Mouse (Mus musculus) forebrain, embryonic 11.5 days (tissue): Measurements from ENCODE around the gene Casc4. TPM values are rescaled to one million over a fixed set of nuclear protein-coding genes. Genes with fewer than 3 reads are reported as not detected.

Source experiments
- ATAC-seq: fragments of 200-750 bp; cut with Nextera tagmentation; replicated peaks from 2 replicates; pipeline ENCODE4 v1.8.0; 2017; ENCODE audit warnings: moderate TSS enrichment; ENCODE audit not compliant: low FRiP score
- DNase-seq: peaks from one replicate; pipeline ENCODE4 v3.0.0-alpha.2; 2017; ENCODE audit warnings: low spot score
- H3K27ac ChIP-seq: fragments of 300-500 bp; sonication (generic); 2 replicates; pipeline ENCODE4 v1.5.1; 2014; ENCODE audit warnings: low read depth, low read length
- H3K27me3 ChIP-seq: fragments of 300-500 bp; sonication (generic); 2 replicates; pipeline ENCODE4 v1.6.1; 2014; ENCODE audit warnings: mild to moderate bottlenecking, low read length, mixed read lengths; ENCODE audit not compliant: control insufficient read depth, insufficient read depth
- H3K36me3 ChIP-seq: fragments of 300-500 bp; sonication (generic); 2 replicates; pipeline ENCODE4 v1.6.1; 2014; ENCODE audit warnings: mild to moderate bottlenecking, low read length, moderate library complexity, mixed read lengths; ENCODE audit not compliant: control insufficient read depth, insufficient read depth
- H3K4me1 ChIP-seq: fragments of 300-500 bp; sonication (generic); replicated peaks from 2 replicates; pipeline ENCODE4 v1.6.1; 2014; ENCODE audit warnings: low read length, mixed read lengths; ENCODE audit not compliant: control insufficient read depth, insufficient read depth
- H3K4me2 ChIP-seq: fragments of 300-500 bp; sonication (generic); 2 replicates; pipeline ENCODE4 v1.6.1; 2014; ENCODE audit warnings: low read depth, mild to moderate bottlenecking, low read length, moderate library complexity, mixed read lengths; ENCODE audit not compliant: severe bottlenecking
- H3K4me3 ChIP-seq: fragments of 300-500 bp; sonication (generic); 2 replicates; pipeline ENCODE4 v1.5.1; 2014; ENCODE audit warnings: low read depth, low read length
- H3K9ac ChIP-seq: fragments of 300-500 bp; sonication (generic); 2 replicates; pipeline ENCODE4 v1.6.1; 2014; ENCODE audit warnings: low read length
- H3K9me3 ChIP-seq: fragments of 300-500 bp; sonication (generic); 2 replicates; pipeline ENCODE4 v1.6.1; 2016; ENCODE audit warnings: low read length, mixed read lengths; ENCODE audit not compliant: control insufficient read depth
- WGBS: fragments of 180-500 bp; shearing (Covaris S2); extraction: QIAGEN DNeasy Blood & Tissue Kit; methylation state at CpG from one replicate; pipeline ENCODE4 v1.1.7; 2014; 5-methylcytosine and 5-hydroxymethylcytosine counted together
- polyA plus RNA-seq: library from polyadenylated mRNA; unstranded; fragments of >200 nt; fragmentation: Nextera tagmentation; extraction: Ambion mirVana; gene quantifications from 2 replicates; pipeline ENCODE4 v1.2.1, GENCODE M21; 2014

The Casc4 gene
- polyA plus RNA-seq, 1 experiment from 2014 or later, result 25.0 TPM

DNA sequence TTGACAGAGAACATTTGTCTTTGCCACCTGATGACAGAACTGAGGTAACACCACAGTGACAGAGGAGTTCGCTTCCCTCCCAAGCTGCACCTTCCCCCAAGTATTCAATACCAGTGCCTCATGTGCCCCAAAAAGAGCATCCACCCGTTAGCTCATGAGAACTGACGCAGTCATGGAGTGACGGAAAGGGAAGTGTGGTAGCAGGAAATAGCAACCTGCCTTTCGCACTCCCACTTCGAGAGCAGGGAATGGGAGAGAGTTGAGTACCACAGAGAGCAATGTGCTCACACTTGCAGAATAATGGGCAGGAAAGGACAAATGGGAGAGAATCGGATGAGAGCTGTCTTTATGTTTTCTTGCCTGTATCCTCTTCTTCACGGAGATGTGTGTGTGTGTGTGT lies 20.7 kb upstream of the Casc4 start:
- Histone ChIP-seq H3K9me3 (no peaks in the 10 kb centered on the region), H3K27ac (no peak overlapping the region), H3K4me3 (no peak overlapping the region), H3K4me2 (no peak overlapping the region), H3K27me3 (no peaks in the 10 kb centered on the region), H3K4me1 (no peaks in the 10 kb centered on the region), H3K9ac (no peak overlapping the region), H3K36me3 (no peaks in the 10 kb centered on the region)
- no peak for DNase-seq
- WGBS, result 70% methylated on average over 8 of the region's 8 CpGs
- ATAC-seq, result no peak

DNA sequence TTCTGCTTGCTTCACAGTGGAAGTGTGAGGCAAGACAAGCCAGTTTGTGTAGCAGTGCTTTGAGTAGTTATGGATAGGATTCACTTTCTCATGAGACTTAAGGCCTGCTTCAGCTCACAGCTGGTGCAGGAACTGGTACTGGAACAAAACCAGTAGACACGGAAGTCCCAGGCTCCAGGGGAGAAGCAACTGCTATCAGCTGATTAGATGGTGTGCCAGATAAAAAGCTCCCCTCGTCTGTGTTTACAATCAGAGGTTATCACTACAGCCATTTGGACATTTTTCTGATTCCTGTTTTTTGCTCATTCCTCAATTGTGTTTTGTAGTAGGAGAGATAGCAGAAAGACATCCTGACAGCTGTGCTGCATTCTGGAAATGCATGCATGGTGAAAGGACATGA lies 14.7 kb upstream of the Casc4 start:
- no peaks in the 10 kb centered on the region for H3K4me1 ChIP-seq
- ATAC-seq (no peak), DNase-seq (no peak)
- no peak overlapping the region for H3K9ac ChIP-seq
- no peaks in the 10 kb centered on the region for H3K9me3 ChIP-seq
- no peak overlapping the region for H3K4me3 ChIP-seq
- no peaks in the 10 kb centered on the region for H3K27me3 ChIP-seq
- no peak overlapping the region for H3K4me2 ChIP-seq
- H3K36me3 ChIP-seq, result no peaks in the 10 kb centered on the region
- no peak overlapping the region for H3K27ac ChIP-seq
- 75% methylated on average over 2 of the region's 2 CpGs for WGBS

DNA sequence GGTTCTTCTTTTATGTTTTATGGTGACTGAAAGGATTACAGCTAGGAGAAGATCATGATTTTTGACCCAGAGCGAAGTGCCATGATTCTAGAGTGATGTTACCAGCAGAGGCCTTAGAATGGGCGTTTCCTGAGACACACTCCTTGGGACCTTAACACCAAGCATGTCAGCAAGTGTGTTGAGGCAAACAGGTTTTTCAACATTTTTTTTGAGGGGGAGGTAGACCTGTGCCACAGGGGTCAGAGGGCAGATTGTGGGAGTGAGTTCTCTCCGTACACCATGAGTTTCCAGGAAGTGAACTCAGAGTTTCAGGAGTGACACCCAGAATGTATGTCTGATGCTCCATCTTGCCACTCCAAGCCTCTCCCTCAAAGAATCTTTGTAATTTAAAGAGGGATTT lies 12.8 kb upstream of the Casc4 start:
- no peak for ATAC-seq
- Histone ChIP-seq H3K27ac (no peak overlapping the region), H3K9me3 (no peaks in the 10 kb centered on the region), H3K4me1 (no peaks in the 10 kb centered on the region), H3K36me3 (no peaks in the 10 kb centered on the region), H3K4me2 (no peak overlapping the region), H3K4me3 (no peak overlapping the region), H3K9ac (no peak overlapping the region), H3K27me3 (no peaks in the 10 kb centered on the region)
- DNase-seq, result no peak
- 88% methylated on average over 3 of the region's 3 CpGs for WGBS

DNA sequence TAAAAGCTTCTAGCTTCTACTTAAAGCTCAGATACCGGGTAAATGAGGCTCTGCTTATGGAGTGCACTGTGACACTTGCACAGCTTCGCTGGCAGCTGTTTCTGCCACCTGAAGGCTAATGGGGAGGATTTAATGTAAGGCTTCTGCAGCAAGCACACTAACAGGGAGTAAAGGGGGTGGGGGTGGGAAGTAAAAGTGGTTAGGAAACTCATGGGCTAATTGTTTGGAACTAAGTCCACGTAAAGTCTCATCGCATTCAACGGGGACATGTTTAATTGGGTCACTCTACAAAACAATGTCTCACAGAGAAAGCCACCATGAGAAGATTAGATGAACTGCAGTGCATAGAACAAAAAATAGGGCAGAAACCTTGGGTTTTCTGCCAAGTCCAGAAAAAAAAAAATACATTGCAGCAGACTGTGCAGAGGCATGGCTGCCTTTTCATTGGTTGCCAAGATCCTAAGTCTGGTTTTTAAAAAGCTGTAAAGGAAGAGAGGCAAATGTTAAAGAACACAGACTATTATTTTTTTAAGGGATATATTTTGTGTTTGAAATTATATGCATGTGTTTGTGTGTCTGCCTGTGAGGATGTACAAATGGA lies 7.3 kb upstream of the Casc4 start:
- 48% methylated on average over 5 of the region's 5 CpGs for WGBS
- DNase-seq, result no peak
- no peak overlapping the region for H3K9ac ChIP-seq
- H3K36me3 ChIP-seq, result no peaks in the 10 kb centered on the region
- no peak overlapping the region; the same call in 1 of the 2 replicates for H3K4me2 ChIP-seq
- ATAC-seq, result no peak
- no peaks in the 10 kb centered on the region for H3K9me3 ChIP-seq
- no peaks in the 10 kb centered on the region for H3K4me1 ChIP-seq
- H3K27me3 ChIP-seq, result no peaks in the 10 kb centered on the region
- no peak overlapping the region for H3K4me3 ChIP-seq
- no peak overlapping the region for H3K27ac ChIP-seq

DNA sequence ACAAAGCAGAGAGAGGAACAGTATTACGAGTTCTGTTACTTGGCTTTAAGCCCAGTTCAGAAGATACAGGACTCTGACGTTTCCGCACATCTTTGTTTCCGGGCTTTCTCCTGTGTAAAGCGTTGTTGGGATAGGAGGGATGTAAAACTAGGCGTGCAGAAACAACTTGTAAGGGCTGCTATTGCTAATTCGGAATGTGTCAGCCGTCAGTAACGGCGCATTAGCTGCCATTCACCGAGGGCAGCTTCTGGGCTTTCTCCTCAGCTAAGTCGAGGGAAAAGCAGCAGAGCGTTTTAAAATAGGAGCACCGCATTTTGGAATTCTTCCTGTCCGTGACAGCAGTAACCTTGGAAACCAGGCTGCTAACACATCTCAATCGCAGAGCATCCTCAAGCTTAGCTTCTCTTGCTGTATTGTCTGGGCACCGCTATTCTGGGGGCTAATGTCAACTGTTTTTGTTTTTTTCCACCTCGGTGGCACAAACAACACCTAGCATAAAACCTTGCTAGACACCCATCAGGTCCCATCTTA lies 634 bp upstream of the Casc4 start:
- peak overlapping the region; percentile 93 for H3K9ac ChIP-seq
- H3K36me3 ChIP-seq, result no peaks in the 10 kb centered on the region
- no peak for ATAC-seq
- no peaks in the 10 kb centered on the region for H3K27me3 ChIP-seq
- peak; percentile 53 for DNase-seq
- H3K4me3 ChIP-seq, result peak overlapping the region; percentile 75
- no peaks in the 10 kb centered on the region for H3K9me3 ChIP-seq
- H3K27ac ChIP-seq, result 0 out of 2 replicates have a peak overlapping the region, but pooled peaks have one; percentile 25
- peaks cover 4% of the 10 kb centered on the region; the same call in 1 of the 2 replicates for H3K4me1 ChIP-seq
- 1% methylated on average over 18 of the region's 18 CpGs for WGBS
- H3K4me2 ChIP-seq, result peak overlapping the region; percentile 84

DNA sequence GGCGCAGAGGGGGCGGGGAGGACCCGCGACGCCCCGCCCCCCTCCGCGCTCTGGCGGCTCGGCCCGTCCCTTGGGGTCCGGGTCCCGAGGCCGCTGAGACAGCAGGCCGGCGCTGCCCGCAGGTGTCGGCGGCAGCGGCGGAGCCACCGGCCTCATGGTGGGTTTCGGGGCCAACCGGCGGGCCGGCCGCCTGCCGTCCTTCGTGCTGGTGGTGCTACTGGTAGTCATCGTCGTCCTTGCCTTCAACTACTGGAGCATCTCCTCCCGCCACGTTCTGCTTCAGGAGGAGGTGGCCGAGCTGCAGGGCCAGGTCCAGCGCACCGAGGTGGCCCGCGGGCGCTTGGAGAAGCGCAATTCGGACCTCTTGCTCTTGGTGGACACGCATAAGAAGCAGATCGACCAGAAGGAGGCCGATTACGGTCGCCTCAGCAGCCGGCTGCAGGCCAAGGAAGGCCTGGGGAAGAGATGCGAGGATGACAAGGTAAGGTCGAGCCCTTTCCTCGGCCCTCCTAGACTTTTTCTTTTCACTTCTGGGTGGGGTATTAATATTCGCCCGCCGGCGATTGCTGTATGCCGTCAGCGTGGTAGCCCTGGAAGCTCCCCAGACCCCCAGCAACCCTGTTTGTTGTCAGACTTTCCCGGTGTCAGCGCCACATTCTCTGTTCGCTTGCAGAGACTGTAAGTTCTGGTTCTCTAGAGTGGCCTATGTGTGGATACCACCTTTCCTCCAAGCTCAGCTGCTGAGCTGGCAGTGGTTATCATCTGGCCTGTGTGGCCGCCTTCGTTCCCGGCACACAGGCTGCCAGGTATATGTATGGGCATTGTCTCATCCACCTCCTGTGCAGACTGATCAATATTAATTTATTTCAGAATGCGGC lies 520 bp downstream of the Casc4 start:
- Histone ChIP-seq H3K27me3 (no peaks in the 10 kb centered on the region), H3K9me3 (no peaks in the 10 kb centered on the region), H3K4me1 (peaks cover 4% of the 10 kb centered on the region; the same call in 1 of the 2 replicates), H3K4me3 (peak overlapping the region; percentile 75), H3K36me3 (no peaks in the 10 kb centered on the region), H3K4me2 (peak overlapping the region; percentile 84), H3K9ac (peak overlapping the region; percentile 93), H3K27ac (peak overlapping the region; percentile 53; the same call in 1 of the 2 replicates)
- ATAC-seq, result 0 out of 2 replicates have a peak, but pooled peaks have one; percentile 1
- WGBS, result 1% methylated on average over 49 of the region's 63 CpGs
- no peak for DNase-seq

DNA sequence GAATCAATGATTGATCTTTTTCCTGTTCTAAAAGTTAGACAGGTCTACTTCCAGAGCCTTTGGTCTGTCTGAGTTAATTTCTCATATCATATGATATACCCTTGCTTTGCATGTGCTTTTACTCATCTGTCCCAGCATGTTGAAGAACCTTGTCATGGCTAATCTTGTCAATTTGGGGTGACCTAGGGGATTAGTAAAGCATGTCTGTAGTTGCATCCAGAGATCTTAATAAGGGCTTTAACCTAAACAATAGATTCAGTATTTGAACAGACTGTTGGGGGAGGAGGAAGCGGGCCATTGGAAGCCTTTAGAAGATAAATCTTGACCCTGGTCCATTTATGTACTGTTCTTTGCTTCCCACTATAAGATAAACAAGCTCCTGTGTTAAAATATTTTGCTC lies 12.7 kb downstream of the Casc4 start:
- ATAC-seq (no peak), DNase-seq (no peak)
- Histone ChIP-seq H3K4me3 (no peak overlapping the region), H3K27me3 (no peaks in the 10 kb centered on the region), H3K36me3 (no peaks in the 10 kb centered on the region; the same call in 1 of the 2 replicates), H3K9me3 (no peaks in the 10 kb centered on the region), H3K9ac (no peak overlapping the region), H3K4me2 (no peak overlapping the region), H3K27ac (no peak overlapping the region), H3K4me1 (no peaks in the 10 kb centered on the region)
- WGBS, result 97% methylated on average over 1 of the region's 1 CpGs

DNA sequence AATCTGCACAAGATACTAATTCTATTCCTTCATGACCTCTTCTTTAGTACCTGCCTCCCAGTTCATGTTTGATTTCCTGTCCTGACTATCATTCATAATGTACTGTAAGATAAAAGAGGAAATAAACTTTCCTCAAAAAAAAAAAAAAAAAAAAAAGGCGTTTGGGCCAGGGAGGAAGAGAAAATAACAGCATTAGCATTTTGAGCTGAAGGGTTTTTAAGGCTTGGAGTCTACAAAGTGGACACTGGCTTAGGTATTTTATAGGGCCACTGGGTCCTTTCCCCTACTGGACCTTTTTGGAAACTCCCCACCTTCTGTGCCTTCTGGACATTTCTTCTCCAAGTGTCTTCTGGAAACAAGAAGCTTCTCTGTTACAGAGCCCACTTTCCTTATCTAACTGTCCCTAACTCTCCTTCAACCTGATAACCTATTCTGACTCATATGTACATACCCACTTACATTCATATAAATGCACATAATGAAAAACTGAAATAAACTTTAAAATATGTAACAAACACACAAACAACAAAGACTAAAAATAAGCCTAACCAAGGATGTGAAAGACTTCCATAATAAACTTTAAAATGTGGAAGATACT lies 18.8 kb downstream of the Casc4 start:
- Histone ChIP-seq H3K4me1 (no peaks in the 10 kb centered on the region), H3K27me3 (no peaks in the 10 kb centered on the region), H3K4me3 (no peak overlapping the region), H3K27ac (no peak overlapping the region), H3K4me2 (no peak overlapping the region), H3K9ac (no peak overlapping the region), H3K36me3 (no peaks in the 10 kb centered on the region), H3K9me3 (no peaks in the 10 kb centered on the region)
- ATAC-seq, result no peak
- DNase-seq, result no peak
- no CpG with 5 or more reads among the region's 1 CpGs for WGBS
